Mouse (Mus musculus) stomach, postnatal 0 days (tissue): ENCODE data around the gene Cnfn.

ENCODE experiments used
- CTCF ChIP-seq: IDR thresholded peaks from 2 replicates; pipeline ENCODE4 v1.5.1; 2016; ENCODE audit warnings: antibody characterized with exemption, low read depth, mild to moderate bottlenecking, moderate library complexity
- EP300 ChIP-seq: optimal IDR thresholded peaks from 2 replicates; pipeline ENCODE3; 2016; ENCODE audit warnings: antibody characterized with exemption

DNA sequence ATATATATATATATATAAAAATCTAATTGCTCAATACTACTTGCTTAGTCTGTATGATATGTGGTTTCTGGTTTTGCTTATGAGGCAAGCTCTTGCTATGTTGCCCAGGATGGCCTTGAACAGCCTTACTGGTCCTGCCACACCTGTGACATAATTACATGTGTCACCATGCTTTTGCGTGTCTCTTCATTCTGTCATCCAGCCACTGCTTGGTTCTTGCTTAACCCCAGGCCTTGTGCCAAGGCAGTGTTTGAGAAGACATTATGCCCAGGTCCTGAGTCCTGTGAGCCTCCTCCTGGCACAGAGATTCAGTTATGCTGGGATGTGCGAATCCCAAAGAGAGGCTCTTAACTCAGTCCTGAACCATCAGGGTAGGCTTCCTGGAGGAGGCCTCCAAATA is 46.3 kb downstream of the Cnfn start:
- TF ChIP-seq CTCF (no peak), EP300 (no peak)
